Mouse (Mus musculus): ENCODE results near the gene Tas2r135. TPM values are rescaled to one million over a fixed set of nuclear protein-coding genes. Genes with fewer than 3 reads are reported as not detected.

The Tas2r135 gene
- total and polyA plus RNA-seq, 3 experiments: not detected

DNA sequence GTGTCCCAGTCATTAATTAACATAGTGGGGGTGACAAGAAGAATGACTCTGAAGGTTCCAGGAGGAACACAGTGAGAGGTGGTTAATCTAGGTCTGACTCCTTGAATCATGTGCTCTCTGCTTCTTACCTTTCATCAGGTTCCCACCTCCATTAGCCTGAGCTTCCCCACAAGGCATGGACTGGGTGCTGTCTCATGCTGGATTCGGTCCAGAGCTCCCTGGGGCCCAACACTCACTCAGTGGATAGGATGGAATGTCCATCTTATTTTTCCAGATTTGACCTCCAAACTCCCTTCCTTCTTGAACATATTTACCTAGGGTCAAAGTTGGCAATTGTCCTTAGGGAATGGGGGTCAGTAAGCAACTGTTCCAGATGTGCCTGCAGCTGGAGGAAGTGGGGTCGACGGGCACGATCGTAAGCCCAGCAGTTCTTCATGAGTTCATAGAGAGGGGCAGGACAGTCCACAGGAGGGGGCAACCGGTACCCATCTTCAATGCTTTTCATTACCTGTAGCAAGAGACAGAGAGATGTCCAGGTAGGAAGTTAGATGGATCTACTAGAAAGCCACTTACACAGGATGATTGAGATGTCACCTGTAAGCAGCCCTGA lies 44.9 kb upstream of the Tas2r135 start:
- DNase-seq (ENCODE audit: low read depth, low spot score): no peak

DNA sequence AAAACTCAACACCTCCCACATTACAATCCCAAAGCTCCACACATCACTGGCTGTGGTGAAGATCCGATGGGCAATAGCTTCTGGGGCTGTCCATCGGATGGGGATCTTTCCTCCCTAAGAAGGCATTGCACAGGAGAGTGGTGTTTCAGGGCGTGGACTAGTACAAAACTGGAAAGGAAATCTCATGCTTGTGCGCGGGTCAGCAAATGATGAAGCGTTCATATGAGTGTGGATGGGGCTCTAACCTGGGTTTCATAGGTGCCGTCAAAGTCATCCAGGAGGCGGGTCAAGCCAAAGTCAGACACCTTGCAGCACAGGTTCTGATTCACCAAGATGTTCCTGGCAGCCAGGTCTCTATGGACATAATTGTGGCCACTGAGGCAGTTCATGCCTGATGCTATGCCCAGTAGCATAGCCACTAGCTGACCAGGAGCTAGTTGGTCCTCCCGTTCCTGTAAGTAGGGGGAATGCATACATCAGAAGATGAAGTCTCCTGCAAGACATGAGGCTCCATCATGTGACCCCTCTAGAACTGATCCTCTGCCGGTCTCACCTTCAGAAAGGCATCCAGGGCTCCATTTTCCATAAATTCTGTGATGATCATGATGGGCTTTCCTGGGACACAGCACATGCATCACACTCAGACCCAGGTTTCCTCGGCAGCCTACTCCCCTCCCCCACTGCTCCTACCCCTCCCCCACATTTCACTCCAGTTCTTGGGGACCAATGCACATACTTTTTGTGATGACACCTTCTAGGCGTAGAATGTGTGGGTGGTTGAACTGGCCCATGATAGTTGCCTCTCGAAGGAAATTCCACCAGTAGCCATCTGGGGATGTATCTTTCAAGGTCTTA lies 44.0 kb upstream of the Tas2r135 start:
- Histone ChIP-seq H3K4me3 (ENCODE audit: control insufficient read depth in 1 of 2, insufficient read depth in 1 of 2, low read depth in 2 of 2, low read length in 2 of 2) (no peak overlapping the region), H3K9ac (ENCODE audit: control insufficient read depth, low read depth, low read length, poor library complexity, severe bottlenecking) (no peak overlapping the region), H3K27me3 (ENCODE audit: control insufficient read depth in 1 of 2, insufficient read depth in 2 of 2, low read length in 2 of 2) (no peaks in the 10 kb centered on the region), H3K9me3 (replicated peaks; ENCODE audit: insufficient read depth, low read length) (no peaks in the 10 kb centered on the region), H3K4me1 (ENCODE audit: control insufficient read depth in 1 of 2, insufficient read depth in 2 of 2, low read length in 2 of 2) (peaks cover 0 to 11% of the 10 kb centered on the region in 2 experiments; a peak in 2 of 4 replicates), H3K79me2 (ENCODE audit: control insufficient read depth, insufficient read depth, low read length, poor library complexity) (no peaks in the 10 kb centered on the region), H3K36me3 (ENCODE audit: control insufficient read depth in 1 of 2, insufficient read depth in 2 of 2, low read length in 2 of 2) (peaks cover 0 to 2% of the 10 kb centered on the region in 2 experiments; a peak in 2 of 4 replicates), H3K27ac (ENCODE audit: control insufficient read depth, low read depth, low read length) (no peak overlapping the region)
- no peak for DNase-seq (ENCODE audit: low read depth, low spot score)
- TF ChIP-seq GATA1 (IDR thresholded peaks at IDR 0.05; ENCODE audit: low read depth, low read length): no peak

More for the DNA sequence above, 44.9 kb upstream of the Tas2r135 start:
- TF ChIP-seq TBP (IDR thresholded peaks at IDR 0.05; ENCODE audit: low read depth, low read length): no peak
- no peak for TF ChIP-seq ZKSCAN1 (IDR thresholded peaks at IDR 0.05; ENCODE audit: low read depth, low read length)
- TF ChIP-seq ETS1 (IDR thresholded peaks at IDR 0.05; ENCODE audit: low read depth, low read length): no peak
- TF ChIP-seq MAX (IDR thresholded peaks at IDR 0.05; ENCODE audit: low read length): no peak
- no peak for TF ChIP-seq RAD21 (IDR thresholded peaks at IDR 0.05; ENCODE audit: low read depth, low read length)
- no peak for TF ChIP-seq GATA1 (IDR thresholded peaks at IDR 0.05; ENCODE audit: low read depth, low read length)
- no peak for TF ChIP-seq TAL1 (IDR thresholded peaks at IDR 0.05; ENCODE audit: low read length)
- no peak for TF ChIP-seq ZNF384 (IDR thresholded peaks at IDR 0.05; ENCODE audit: low read depth, low read length)
- Histone ChIP-seq H3K27me3 (ENCODE audit: control insufficient read depth in 1 of 2, insufficient read depth in 2 of 2, low read length in 2 of 2) (no peaks in the 10 kb centered on the region), H3K27ac (ENCODE audit: control insufficient read depth, low read depth, low read length) (no peak overlapping the region), H3K36me3 (ENCODE audit: control insufficient read depth in 1 of 2, insufficient read depth in 2 of 2, low read length in 2 of 2) (peaks cover 0 to 2% of the 10 kb centered on the region in 2 experiments; a peak in 2 of 4 replicates), H3K4me1 (ENCODE audit: control insufficient read depth in 1 of 2, insufficient read depth in 2 of 2, low read length in 2 of 2) (peaks cover 0 to 11% of the 10 kb centered on the region in 2 experiments; a peak in 2 of 4 replicates), H3K9ac (ENCODE audit: control insufficient read depth, low read depth, low read length, poor library complexity, severe bottlenecking) (no peak overlapping the region), H3K9me3 (replicated peaks; ENCODE audit: insufficient read depth, low read length) (no peaks in the 10 kb centered on the region), H3K4me3 (ENCODE audit: control insufficient read depth in 1 of 2, insufficient read depth in 1 of 2, low read depth in 2 of 2, low read length in 2 of 2) (no peak overlapping the region), H3K79me2 (ENCODE audit: control insufficient read depth, insufficient read depth, low read length, poor library complexity) (no peaks in the 10 kb centered on the region)

DNA sequence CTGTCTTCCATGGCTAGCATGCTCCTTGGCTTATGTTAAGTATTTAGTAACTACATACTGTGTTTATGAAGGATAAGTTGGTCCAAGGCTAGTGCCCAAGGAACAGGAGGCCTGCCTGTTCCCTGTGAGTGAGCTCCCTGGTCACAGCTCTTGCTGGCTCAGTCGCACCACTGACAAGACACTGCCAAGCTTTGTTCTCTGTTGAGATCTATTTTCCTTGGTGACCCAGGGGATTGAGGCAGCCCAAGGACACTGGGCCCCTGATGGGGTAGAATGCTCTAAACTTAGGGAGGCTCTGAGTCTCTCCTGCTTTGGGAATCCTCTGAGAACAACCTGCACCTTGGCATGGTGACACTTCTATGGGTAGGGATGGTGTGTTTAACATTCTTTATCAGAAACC lies 43.2 kb upstream of the Tas2r135 start:
- Histone ChIP-seq H3K9me3 (replicated peaks; ENCODE audit: insufficient read depth, low read length) (no peaks in the 10 kb centered on the region), H3K27me3 (ENCODE audit: control insufficient read depth in 1 of 2, insufficient read depth in 2 of 2, low read length in 2 of 2) (no peaks in the 10 kb centered on the region), H3K9ac (ENCODE audit: control insufficient read depth, low read depth, low read length, poor library complexity, severe bottlenecking) (no peak overlapping the region), H3K36me3 (ENCODE audit: control insufficient read depth in 1 of 2, insufficient read depth in 2 of 2, low read length in 2 of 2) (peaks cover 0 to 2% of the 10 kb centered on the region in 2 experiments; a peak in 2 of 4 replicates), H3K27ac (ENCODE audit: control insufficient read depth, low read depth, low read length) (no peak overlapping the region), H3K4me3 (ENCODE audit: control insufficient read depth in 1 of 2, insufficient read depth in 1 of 2, low read depth in 2 of 2, low read length in 2 of 2) (no peak overlapping the region), H3K4me1 (ENCODE audit: control insufficient read depth in 1 of 2, insufficient read depth in 2 of 2, low read length in 2 of 2) (peaks cover 0 to 11% of the 10 kb centered on the region in 2 experiments; a peak in 2 of 4 replicates), H3K79me2 (ENCODE audit: control insufficient read depth, insufficient read depth, low read length, poor library complexity) (no peaks in the 10 kb centered on the region)
- no peak for TF ChIP-seq ZC3H11A (IDR thresholded peaks at IDR 0.05; ENCODE audit: low read depth, low read length)
- no peak for TF ChIP-seq NELFE (IDR thresholded peaks at IDR 0.05; ENCODE audit: low read depth, low read length)
- TF ChIP-seq ELF1 (IDR thresholded peaks at IDR 0.05; ENCODE audit: low read depth, low read length): no peak
- TF ChIP-seq HCFC1 (IDR thresholded peaks at IDR 0.05; ENCODE audit: low read depth, low read length): no peak
- no peak for TF ChIP-seq ZNF384 (IDR thresholded peaks at IDR 0.05; ENCODE audit: low read depth, low read length)
- TF ChIP-seq SIN3A (IDR thresholded peaks at IDR 0.05; ENCODE audit: low read length): no peak
- TF ChIP-seq MAZ (IDR thresholded peaks at IDR 0.05; ENCODE audit: low read depth, low read length): no peak
- no peak for TF ChIP-seq CHD2 (IDR thresholded peaks at IDR 0.05; ENCODE audit: low read length)
- TF ChIP-seq RCOR1 (IDR thresholded peaks at IDR 0.05; ENCODE audit: low read depth, low read length): no peak
- no peak for TF ChIP-seq JUND (IDR thresholded peaks at IDR 0.05; ENCODE audit: low read depth, low read length)
- no peak for TF ChIP-seq POLR2A (IDR thresholded peaks at IDR 0.05; ENCODE audit: control insufficient read depth in 1 of 2, insufficient read depth in 1 of 2, low read depth in 1 of 2, low read length in 2 of 2, poor library complexity in 1 of 2)
- no peak for TF ChIP-seq POLR2AphosphoS5 (IDR thresholded peaks at IDR 0.05; ENCODE audit: borderline replicate concordance, low read depth, low read length)
- TF ChIP-seq MYB (IDR thresholded peaks at IDR 0.05; ENCODE audit: low read depth, low read length): no peak
- no peak for DNase-seq (ENCODE audit: low read depth, low spot score)
